Mouse (Mus musculus) testis, postnatal 14 days (tissue): ENCODE data around the gene Pknox2.

ENCODE experiments used
- DNase-seq: peaks from one replicate; pipeline ENCODE4 v3.0.0; 2021; ENCODE audit warnings: low spot score

The Pknox2 gene

DNA sequence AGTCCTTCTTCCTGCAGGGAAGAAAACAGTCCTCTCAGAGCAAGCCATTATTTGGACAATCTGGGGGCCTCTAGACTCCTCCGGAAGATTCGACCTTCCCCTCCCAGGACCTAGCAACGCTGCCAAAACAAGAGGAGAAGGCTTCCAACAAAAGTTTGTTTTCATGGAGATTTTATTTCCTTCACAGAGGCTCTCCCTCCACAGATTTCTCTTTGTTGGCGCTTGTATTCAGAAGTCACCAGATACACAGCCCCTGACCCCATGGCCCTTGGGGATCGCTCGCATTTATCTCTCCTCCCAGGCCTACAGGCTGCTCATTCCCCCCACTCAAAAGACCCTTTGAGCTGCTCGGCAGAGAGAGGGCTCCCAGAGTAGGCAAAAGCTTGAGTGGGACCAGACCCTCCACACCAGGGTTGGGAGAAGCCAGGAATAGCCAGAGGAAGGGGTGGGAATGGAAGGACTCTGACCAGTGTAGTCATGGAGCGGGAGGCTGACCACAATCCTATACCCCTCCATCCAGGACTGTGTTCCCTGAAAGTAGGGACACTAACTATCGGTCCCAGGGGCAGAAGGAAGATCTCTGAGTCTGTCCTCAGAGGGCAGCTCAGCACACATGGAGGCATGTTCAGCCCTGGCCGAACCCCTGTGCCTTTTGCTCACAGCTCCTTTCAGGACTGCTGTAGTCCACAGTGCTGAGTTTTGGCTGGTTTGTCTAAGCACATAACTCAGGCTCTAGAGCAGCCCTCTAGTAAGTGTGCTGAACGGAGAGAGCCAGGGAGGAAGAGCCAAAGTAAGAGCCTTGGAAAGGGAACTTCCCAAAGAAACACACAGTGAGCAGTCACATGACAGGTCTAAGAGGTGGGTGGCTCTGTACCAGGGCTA lies 45.9 kb downstream of the Pknox2 start:
- peak; percentile 40 for DNase-seq

DNA sequence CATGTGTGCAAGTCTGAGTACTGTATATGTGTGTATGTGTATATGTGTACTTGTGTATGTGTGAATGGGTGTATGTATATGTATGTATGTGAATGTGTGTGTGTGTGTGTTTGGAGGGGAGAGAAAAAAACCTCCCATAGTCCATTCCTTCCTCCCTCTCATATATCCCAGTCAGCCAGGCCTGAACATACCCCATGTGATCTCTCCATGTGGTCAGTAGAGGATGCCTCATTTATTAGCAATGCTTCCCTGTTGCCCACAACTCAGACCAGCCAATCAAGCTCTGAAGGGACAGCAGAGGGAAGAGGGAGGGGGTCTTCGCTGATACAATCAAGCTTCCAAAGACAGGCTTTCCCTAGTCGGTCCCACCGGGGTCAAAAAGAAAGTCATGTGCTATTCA lies 47.6 kb downstream of the Pknox2 start:
- DNase-seq, result no peak

DNA sequence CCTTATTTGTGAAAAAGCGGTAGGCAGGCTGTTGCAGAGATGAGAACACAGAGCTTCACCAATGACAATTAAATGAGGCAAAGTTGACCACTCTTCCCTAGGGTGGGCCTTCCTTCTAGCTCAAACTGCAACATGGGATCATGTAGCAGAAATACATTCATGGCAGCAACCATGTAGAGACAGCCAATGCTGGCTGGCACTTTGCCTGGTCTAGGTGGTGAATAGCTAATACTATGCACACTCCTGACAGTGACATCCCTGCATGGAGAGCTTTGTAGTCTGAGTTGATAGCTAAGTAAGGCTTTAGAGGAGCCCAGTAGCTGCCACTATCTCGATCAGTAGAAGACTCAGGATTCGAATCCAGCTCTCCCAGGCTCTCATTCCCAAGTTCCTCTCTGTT lies 48.6 kb downstream of the Pknox2 start:
- DNase-seq, result no peak

DNA sequence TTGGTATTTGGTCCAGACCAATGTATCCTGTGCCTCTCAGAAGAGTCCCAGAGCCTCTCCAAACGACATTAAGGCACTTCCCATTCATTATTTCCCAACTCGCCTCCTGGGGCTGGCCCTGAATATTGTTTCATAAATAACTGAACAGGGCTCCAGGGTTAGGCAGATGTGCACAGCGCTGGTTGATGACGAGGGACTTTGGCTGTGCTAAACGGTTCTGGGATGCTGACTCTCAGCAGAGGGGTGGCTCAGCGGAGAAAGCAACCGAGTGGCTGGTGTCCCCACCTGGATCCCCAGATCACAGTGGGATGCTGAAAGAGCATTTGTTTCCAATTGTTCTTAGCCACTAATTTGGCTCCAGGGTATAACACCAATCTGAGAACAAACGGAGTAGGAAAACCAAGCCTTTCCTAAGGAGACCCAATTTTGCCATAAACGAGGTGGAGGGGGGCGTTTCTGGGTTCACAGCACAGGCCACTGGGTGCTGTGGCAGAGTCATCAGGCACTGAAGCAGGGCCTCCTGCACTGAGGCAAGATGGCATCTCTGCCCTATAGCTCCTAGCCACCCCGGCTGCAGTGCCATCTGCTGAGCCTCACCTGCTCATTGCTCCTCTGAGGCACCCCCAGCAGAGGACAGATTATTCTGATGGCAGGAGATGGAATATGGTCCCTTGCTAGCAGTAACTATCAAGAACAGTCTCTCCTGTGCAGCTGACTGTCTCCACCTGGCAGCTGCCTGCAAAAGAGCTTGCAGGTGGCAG lies 52.8 kb downstream of the Pknox2 start:
- DNase-seq, result no peak

DNA sequence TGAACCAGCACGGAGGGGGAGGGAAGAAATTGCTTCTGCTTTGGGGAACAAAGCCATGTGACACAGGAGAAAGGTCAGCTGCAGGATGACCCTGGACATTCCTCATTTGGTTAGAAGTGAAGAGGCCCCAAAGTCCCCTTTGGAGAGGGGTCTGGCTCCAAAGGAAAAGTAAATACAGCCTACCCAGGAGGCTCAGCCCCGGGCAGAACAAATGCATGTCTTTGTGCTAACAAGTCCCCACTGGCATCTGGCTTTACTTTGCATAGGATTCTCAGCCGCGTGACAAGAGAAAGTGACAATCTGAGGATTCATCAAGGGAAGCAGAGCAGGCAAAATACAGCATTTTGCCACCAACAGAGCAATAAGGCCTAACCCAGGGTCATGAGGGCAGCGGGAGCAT lies 54.1 kb downstream of the Pknox2 start:
- no peak for DNase-seq

DNA sequence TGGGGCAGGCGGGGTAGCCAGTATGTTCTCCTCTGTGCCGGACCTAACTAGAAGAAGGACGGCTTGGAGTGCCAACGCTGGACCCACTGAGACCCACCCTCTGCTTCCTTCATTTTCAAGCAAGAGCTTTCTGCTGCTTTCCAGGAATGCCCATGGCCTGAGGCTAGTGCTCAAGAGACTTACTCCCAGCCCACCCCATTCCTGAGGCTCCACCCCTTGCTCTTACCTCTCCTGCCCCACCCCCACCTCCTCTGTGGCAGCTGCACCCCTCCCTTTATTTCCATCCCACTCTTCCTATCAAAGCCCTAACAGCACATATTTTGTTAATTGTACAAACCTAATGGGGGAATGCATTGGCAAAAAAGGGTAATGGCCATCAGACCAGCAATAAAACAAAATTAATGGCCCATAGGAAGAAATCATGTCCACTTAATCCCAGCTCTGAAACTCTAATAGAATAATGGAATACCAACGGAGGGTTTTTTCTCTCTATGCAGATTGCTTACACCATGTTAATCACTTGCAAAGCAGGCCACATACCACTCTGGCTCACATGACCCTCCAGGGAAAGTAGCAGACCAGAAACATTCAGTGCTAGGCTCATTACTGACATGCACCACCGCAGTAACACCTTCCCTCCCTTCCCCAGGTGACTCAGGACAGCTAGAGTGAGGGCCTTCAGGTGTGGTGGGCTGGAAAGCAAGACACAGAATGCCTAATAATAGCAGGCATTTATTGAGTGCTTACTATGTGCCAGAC lies 57.1 kb downstream of the Pknox2 start:
- DNase-seq, result no peak

DNA sequence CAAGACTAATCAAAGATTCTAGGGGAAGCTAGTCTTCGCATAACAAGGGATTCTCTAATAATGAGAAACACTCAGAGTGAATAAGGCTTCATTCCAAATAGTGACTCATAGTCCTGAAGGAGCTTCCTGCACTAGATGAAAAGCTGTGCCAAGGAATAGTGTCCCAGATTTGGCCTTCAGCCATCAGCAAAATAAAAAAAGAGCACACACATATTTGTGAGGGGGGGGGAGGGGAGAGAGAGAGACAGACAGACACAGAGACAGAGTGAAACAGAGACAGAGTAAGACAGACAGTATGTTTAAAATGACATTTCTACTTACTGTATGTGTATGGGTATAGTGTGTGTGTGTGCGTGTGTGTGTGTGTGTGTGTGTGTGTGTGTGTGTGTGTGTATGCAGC lies 61.8 kb downstream of the Pknox2 start:
- peak; percentile 36 for DNase-seq

DNA sequence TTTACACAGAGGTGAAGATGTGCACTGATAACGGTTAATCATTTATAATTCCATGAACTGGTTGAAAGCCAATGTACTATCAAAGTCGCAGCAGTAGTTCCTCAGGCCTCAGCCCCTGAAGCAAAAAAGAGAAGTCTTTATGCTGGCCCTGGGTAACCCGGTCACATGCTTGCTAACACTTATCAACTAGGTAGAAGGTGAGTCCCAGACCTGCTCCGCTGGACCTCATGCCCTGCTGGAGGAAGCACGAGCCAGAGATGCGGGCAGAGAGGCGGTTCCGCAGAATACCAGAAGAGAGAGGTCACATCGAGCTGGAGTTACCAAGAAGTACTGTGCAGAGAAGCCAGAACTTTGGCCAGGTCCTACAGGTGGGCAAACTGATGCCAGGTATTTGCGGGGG lies 65.0 kb downstream of the Pknox2 start:
- no peak for DNase-seq

DNA sequence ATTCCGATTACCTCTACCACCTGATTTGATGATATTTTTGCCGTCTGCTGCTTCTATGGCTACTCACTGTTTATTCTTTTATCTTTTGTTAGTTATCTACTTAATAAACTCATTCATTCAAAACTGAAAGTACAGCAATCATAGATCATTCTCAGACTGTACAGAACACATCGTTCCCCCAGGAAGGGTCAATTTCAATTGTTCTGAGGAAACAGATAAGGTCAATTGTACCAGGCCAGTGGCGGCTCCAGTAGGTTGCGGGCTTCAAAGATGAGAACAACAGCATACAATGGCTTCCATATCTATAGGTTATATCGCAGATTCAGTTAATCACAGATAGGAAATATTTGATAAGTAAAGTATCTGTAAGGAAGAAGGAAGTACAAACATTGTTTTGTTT lies 66.9 kb downstream of the Pknox2 start:
- no peak for DNase-seq

DNA sequence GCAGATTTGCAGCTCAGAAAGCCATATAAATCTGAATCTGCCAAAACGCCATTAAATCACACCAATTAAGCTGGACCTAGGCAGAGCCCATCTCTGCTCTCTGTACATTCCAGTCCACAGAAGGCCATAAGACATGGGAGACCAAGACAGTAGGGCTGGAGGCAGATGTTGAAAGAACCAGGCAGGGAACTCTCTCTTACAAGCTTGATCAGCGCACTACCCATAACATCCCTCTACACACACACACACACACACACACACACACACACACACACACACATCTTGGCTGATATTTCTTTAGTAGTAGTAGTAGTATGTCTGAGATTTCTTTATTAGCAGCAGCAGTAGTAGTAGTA lies 70.2 kb downstream of the Pknox2 start:
- DNase-seq, result no peak

DNA sequence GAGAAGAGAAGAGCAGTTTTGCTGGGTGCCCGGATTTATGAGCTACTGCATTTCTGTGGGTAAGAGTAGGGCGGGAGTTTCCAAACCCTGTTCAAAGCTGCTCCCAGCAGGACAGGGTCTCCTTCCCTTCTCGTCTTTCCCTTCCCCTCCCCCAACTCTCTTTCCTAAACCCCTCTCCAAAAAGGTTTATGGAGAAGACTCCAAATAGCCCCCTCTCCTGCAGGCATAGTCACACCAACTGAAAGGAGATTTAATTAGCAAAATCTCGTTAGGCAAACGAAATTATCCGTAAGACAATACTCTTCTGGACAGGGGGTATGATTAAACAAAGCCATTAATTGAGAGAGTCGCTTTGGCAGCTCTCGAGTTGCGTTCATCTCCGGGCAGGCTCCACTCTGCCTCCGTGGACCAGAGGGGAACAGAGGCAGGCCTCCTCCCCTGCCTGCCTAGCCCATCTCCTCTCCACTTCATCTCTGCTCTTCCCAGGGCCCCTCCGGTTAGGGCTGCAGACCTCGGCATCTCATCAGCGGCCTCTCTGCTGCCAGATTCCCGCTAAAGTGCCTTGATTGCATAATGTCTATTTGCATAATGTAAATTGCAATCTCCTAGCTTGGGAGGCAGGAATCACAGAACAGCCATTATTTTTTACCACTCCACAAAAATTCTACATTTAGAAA lies 70.7 kb downstream of the Pknox2 start:
- DNase-seq, result no peak

DNA sequence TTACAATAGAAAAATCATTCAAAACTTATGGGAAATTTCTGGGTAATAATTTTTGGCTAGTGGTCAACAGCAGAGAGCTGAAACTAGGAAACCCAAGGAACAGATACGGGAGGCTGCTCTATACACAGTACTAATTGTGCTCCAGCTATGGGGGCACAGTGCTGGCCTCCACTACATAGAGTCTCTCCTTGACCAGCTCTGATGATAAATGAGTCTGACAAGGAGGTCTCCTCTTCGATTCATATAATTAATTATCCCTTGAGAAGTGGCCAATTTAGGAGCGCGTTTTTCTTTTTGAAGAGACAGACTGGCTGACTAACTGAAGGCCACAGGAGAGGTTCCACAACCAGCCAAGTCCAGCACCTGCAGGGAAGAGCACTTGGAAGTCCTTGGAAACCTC lies 71.3 kb downstream of the Pknox2 start:
- DNase-seq, result no peak

DNA sequence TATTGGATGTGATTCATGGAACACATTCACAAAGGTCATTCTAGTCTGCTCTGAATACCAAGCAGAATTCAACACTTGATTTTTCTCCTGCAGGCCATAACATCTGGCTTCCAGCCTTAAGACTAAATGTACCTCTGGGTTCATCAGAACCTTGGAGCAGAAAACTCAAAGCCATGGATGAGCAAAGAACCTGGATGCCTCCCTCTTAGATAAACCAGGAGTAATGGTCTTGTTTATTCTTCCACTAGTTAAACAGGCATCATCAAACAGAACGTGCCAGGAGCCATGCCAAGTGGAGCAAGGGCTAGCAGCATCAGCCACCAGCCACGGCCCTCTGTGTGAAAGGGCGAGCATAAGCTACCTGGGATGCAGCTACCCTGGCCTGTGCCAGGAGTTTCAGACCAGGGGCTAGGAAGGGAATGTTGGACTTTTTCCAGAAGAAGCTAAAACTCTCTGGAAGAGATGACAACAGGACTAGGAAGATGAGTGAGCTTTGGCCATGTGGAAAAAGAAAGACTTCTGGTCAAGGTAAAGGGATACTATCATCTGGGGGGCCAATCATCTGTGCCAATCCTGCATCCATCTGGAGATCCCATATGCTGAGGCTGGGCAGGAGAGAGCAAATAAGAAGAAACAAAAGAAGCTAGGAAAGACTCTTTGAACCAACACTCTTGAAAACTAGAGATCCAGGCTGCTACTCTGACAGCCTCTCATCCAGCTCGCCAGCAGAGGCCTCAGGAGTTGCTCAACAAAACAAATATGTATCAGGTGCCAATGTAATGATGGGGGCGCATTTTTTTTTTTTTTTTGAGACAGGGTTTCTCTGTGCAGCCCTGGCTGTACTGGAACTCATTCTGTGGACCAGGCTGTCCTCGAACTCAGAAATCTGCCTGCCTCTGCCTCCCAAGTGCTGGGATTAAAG lies 77.6 kb downstream of the Pknox2 start:
- no peak for DNase-seq

DNA sequence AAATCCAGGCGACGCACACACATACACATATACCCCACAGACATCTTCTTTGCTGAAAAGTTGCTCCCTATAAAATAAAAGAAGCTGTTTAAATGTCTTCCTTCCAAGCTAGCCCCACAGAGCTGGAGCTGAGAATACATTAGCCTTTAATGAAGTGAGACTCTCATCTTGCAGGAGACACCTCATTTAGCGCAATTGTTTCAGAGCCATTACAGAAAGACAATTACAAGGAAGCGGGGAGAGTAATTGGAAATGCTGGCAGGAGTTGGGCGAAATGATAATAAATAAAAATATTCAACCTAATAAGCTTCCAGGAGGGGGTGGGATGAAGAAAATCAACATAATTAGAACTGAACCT lies 79.8 kb downstream of the Pknox2 start:
- no peak for DNase-seq

DNA sequence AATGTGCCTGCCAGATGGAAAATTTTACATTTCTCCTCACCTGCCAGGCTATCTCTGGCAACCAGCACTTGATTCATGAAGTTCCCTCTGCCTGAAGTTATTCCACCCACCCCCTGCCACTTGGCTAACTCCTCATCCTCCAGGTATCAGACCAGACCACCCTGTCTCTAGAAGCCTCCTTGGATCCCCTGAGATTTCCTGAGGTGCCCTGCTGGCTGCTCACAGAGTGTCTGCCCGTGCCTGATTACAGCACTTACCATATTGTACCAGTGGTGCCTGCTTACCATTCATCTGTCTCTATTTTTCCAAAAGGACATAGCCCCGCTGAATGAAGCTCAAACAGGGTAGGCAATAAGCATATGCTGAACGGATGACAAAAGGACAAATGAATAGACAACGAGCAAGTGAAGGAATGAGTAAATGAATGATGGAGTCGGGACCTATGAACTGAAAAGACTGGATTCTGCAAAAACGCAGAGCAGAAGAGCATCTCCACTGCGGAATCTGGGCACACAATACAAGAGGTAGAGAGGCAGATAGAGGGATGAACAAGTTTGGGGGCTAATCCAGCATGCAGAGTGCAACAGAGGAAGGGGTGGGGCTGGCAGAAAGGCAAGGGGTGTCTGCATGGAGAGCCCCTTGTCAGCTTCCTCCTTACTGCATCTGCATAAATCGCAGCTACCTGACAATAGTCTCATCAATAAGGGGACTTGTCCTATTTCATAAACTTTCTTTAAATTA lies 80.3 kb downstream of the Pknox2 start:
- DNase-seq, result no peak

DNA sequence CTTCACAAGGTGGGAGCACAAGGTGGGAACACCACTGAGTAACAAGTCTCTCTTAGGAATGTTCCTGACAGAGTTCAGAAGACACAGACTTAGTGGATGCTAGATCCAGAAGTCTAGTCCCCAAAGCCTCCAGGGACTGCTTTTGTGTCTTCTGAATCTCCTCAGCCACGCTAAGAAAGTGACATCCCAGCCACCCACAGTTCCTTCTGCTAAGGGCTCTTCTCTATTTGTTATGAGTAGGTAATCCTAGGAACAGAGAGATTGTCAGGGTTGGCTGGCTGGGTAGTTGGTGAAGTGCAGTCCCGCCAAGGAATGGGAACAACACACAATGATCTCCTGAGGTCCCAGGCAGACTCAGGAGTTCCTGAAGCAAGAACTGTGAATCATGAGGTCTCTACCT lies 85.6 kb downstream of the Pknox2 start:
- no peak for DNase-seq

DNA sequence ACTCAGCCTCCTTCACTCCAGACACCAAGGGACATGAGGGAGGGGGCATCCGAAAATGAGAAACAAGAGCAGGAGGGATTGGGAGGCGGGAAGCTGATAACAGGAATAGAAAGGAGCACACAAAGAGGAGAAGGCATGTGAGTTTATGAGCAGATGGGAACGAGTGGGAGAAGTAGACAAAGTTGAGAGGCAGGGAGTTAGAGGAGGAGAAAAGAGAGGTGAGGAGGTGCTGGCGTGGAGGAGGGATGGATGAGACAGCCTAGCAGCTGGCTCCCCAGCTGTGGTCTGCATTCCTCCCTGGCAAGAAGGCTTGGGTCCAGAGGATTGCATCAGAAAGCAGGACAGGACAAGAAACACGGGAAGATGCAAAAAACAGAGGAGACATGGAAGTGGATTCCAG lies 92.5 kb downstream of the Pknox2 start:
- peak; percentile 41 for DNase-seq

DNA sequence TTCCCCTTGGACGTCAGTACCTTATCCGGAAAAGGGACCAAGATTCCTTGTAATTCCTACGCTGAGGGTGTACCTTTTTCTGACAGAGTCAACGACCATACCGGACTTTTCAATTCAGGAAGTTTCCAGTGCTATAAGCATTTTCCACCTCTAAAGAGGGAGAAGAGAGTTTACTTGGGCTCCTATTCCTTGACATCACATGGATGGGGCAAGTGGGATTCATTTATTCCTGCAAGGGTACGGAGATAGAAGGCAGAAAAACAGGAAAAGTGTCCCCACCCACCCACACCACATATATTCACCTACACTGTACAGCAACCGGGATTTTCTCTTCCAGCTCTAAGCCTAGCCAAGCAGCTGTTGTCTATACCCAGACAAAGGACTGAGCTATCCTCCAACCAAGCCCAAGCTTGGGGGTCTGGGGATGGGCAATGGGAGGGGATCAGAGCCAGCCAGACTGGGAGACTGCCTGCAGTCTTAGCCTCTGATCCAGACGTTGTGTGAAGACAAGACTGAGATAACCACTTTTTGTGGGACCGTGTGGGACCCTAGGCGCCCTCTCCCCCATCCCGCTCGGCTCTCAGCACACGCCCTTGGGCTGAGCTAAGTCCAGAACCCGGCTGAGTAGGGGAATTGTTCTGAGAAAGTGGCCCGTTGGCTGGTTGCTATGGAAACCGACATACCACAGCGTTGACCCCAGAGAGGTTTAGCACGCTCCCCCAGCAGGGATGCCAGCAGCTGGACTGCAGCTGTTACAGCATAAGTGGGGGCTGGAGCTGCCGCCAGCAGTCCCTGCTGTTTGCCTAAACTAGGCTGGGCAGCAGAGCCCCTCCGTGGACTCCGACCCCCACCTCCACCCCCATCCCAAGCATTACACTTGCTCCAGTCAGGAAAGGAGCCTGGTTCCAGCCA lies 93.3 kb downstream of the Pknox2 start:
- DNase-seq, result peak; percentile 69

DNA sequence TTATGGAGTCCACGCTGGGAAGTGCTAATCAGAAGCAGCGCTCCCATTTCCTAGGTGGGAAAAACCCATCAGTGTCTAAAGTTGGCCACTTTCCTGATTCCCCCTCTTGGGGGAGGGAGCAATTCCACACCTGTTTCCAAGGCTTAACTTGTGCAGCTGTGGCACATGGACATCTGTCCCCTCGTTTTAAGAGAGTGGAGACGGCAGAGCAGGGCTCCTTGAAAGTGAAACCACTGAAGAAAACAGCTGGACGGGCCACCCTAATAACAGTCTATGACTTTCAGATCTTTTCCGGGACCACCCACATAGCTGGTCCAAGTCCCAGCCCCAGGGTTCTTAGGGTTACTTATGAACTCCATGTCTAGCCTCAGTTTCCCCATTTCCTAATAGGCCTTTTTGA lies 94.2 kb downstream of the Pknox2 start:
- no peak for DNase-seq
